Mouse (Mus musculus): ENCODE data around the gene Dvl1. TPM values are rescaled to one million over a fixed set of nuclear protein-coding genes. Genes with fewer than 3 reads are reported as not detected.

Gene Dvl1
- polyA plus RNA-seq, 1 experiment from 2014 or later: 2.4 TPM

GRCm38 (mm10) chr4:155886330-155886729, 39.1 kb downstream of the Dvl1 start:
- Histone ChIP-seq H3K4me1 (replicated peaks) (peaks cover 21% of the 10 kb centered on the region), H3K9ac (no peak overlapping the region), H3K27me3 (no peaks in the 10 kb centered on the region), H3K4me3 (replicated peaks) (no peak overlapping the region), H3K36me3 (peaks cover 66% of the 10 kb centered on the region), H3K4me2 (no peak overlapping the region), H3K27ac (no peak overlapping the region), H3K9me3 (replicated peaks) (no peaks in the 10 kb centered on the region)
- ATAC-seq (ENCODE audit: low read depth): no peak
- no peak for DNase-seq
- 69% methylated on average over 5 of the region's 5 CpGs for WGBS (ENCODE audit: insufficient replicate concordance)

GRCm38 (mm10) chr4:155887674-155888073, 40.5 kb downstream of the Dvl1 start:
- Histone ChIP-seq H3K9ac (no peak overlapping the region), H3K9me3 (replicated peaks) (no peaks in the 10 kb centered on the region), H3K27ac (no peak overlapping the region), H3K36me3 (peaks cover 65% of the 10 kb centered on the region), H3K27me3 (no peaks in the 10 kb centered on the region), H3K4me2 (no peak overlapping the region), H3K4me3 (replicated peaks) (no peak overlapping the region), H3K4me1 (replicated peaks) (peaks cover 24% of the 10 kb centered on the region)
- ATAC-seq (ENCODE audit: low read depth): no peak
- no peak for DNase-seq
- 88% methylated on average over 10 of the region's 10 CpGs for WGBS (ENCODE audit: insufficient replicate concordance)

- Histone ChIP-seq H3K27me3 (no peaks in the 10 kb centered on the region), H3K36me3 (peaks cover 61% of the 10 kb centered on the region), H3K4me1 (replicated peaks) (peaks cover 30% of the 10 kb centered on the region), H3K4me3 (replicated peaks) (no peak overlapping the region), H3K27ac (no peak overlapping the region), H3K9ac (no peak overlapping the region), H3K4me2 (no peak overlapping the region), H3K9me3 (replicated peaks) (no peaks in the 10 kb centered on the region)
- ATAC-seq (ENCODE audit: low read depth): no peak
- 87% methylated on average over 9 of the region's 9 CpGs for WGBS (ENCODE audit: insufficient replicate concordance)
- no peak for DNase-seq
These were observed 41.0 kb downstream of the Dvl1 start for GRCm38 (mm10) chr4:155888181-155888580.

- 76% methylated on average over 5 of the region's 5 CpGs for WGBS (ENCODE audit: insufficient replicate concordance)
- Histone ChIP-seq H3K36me3 (peaks cover 57% of the 10 kb centered on the region), H3K9ac (no peak overlapping the region), H3K4me3 (replicated peaks) (no peak overlapping the region), H3K27ac (no peak overlapping the region), H3K4me2 (no peak overlapping the region), H3K27me3 (no peaks in the 10 kb centered on the region), H3K4me1 (replicated peaks) (peaks cover 41% of the 10 kb centered on the region), H3K9me3 (replicated peaks) (no peaks in the 10 kb centered on the region)
- DNase-seq: no peak
- ATAC-seq (ENCODE audit: low read depth): no peak
These were observed 42.1 kb downstream of the Dvl1 start for GRCm38 (mm10) chr4:155889316-155889715.

- H3K36me3 ChIP-seq: peaks cover 48% of the 10 kb centered on the region
- H3K27me3 ChIP-seq: no peaks in the 10 kb centered on the region
- H3K27ac ChIP-seq: peak overlapping the region; percentile 50; the same call in 1 of the 2 replicates
- peak overlapping the region; percentile 95 for H3K4me3 ChIP-seq (replicated peaks)
- no peaks in the 10 kb centered on the region for H3K9me3 ChIP-seq (replicated peaks)
- DNase-seq (no peak), ATAC-seq (ENCODE audit: low read depth) (no peak)
- peak overlapping the region; percentile 95 for H3K9ac ChIP-seq
- H3K4me1 ChIP-seq (replicated peaks): peaks cover 58% of the 10 kb centered on the region
- peak overlapping the region; percentile 100 for H3K4me2 ChIP-seq
- under 1% methylated on average over 34 of the region's 34 CpGs for WGBS (ENCODE audit: insufficient replicate concordance)
These were observed 43.8 kb downstream of the Dvl1 start for GRCm38 (mm10) chr4:155891011-155891471.

GRCm38 (mm10) chr4:155891551-155892001, 44.4 kb downstream of the Dvl1 start, which contains the start of the genes Pusl1 and Acap3:
Gene Pusl1, minus strand, starts transcription at chr4:155891781.
Gene Acap3, plus strand, starts transcription at chr4:155891822.
- Histone ChIP-seq H3K4me3 (replicated peaks) (peak within 1 kb of the TSS; percentile 95), H3K9ac (peak within 1 kb of the TSS; percentile 95), H3K27me3 (no peaks in the 10 kb centered on the region), H3K9me3 (replicated peaks) (no peaks in the 10 kb centered on the region), H3K4me2 (peak within 1 kb of the TSS; percentile 100), H3K36me3 (peaks cover 48% of the 10 kb centered on the region), H3K27ac (peak within 1 kb of the TSS; percentile 97), H3K4me1 (replicated peaks) (peaks cover 58% of the 10 kb centered on the region)
- DNase-seq (peak; percentile 94), ATAC-seq (ENCODE audit: low read depth) (peak; percentile 79)
- WGBS (ENCODE audit: insufficient replicate concordance): under 1% methylated on average over 52 of the region's 52 CpGs

GRCm38 (mm10) chr4:155892017-155892416, 44.8 kb downstream of the Dvl1 start:
- ATAC-seq (ENCODE audit: low read depth) (peak; percentile 88), DNase-seq (peak; percentile 76)
- no peaks in the 10 kb centered on the region for H3K9me3 ChIP-seq (replicated peaks)
- peaks cover 58% of the 10 kb centered on the region for H3K4me1 ChIP-seq (replicated peaks)
- peak overlapping the region; percentile 97 for H3K27ac ChIP-seq
- H3K36me3 ChIP-seq: peaks cover 48% of the 10 kb centered on the region
- H3K9ac ChIP-seq: peak overlapping the region; percentile 95
- under 1% methylated on average over 49 of the region's 56 CpGs for WGBS (ENCODE audit: insufficient replicate concordance)
- no peaks in the 10 kb centered on the region for H3K27me3 ChIP-seq
- H3K4me2 ChIP-seq: peak overlapping the region; percentile 100
- H3K4me3 ChIP-seq (replicated peaks): peak overlapping the region; percentile 95

- Histone ChIP-seq H3K27me3 (no peaks in the 10 kb centered on the region), H3K27ac (peak overlapping the region; percentile 97), H3K4me3 (replicated peaks) (peak overlapping the region; percentile 95), H3K36me3 (peaks cover 45% of the 10 kb centered on the region), H3K4me2 (peak overlapping the region; percentile 100), H3K9ac (peak overlapping the region; percentile 95), H3K9me3 (replicated peaks) (no peaks in the 10 kb centered on the region), H3K4me1 (replicated peaks) (peaks cover 58% of the 10 kb centered on the region)
- DNase-seq (peak; percentile 39), ATAC-seq (ENCODE audit: low read depth) (peak; percentile 33)
- WGBS (ENCODE audit: insufficient replicate concordance): 5% methylated on average over 37 of the region's 37 CpGs
These were observed 45.4 kb downstream of the Dvl1 start for GRCm38 (mm10) chr4:155892438-155893211.

- 68% methylated on average over 8 of the region's 8 CpGs for WGBS (ENCODE audit: insufficient replicate concordance)
- Histone ChIP-seq H3K27me3 (no peaks in the 10 kb centered on the region), H3K9ac (peak overlapping the region; percentile 95), H3K9me3 (replicated peaks) (no peaks in the 10 kb centered on the region), H3K4me1 (replicated peaks) (peaks cover 58% of the 10 kb centered on the region), H3K4me2 (peak overlapping the region; percentile 100), H3K36me3 (peaks cover 43% of the 10 kb centered on the region), H3K4me3 (replicated peaks) (peak overlapping the region; percentile 95), H3K27ac (peak overlapping the region; percentile 97)
- ATAC-seq (ENCODE audit: low read depth): no peak
- no peak for DNase-seq
These were observed 46.0 kb downstream of the Dvl1 start for GRCm38 (mm10) chr4:155893212-155893690.

GRCm38 (mm10) chr4:155894311-155894881, 47.2 kb downstream of the Dvl1 start:
- DNase-seq: peak; percentile 72
- Histone ChIP-seq H3K36me3 (peaks cover 43% of the 10 kb centered on the region), H3K4me1 (replicated peaks) (peaks cover 57% of the 10 kb centered on the region), H3K27ac (peak overlapping the region; percentile 97), H3K4me3 (replicated peaks) (peak overlapping the region; percentile 95), H3K4me2 (peak overlapping the region; percentile 100), H3K9me3 (replicated peaks) (no peaks in the 10 kb centered on the region), H3K9ac (peak overlapping the region; percentile 95), H3K27me3 (no peaks in the 10 kb centered on the region)
- 7% methylated on average over 8 of the region's 8 CpGs for WGBS (ENCODE audit: insufficient replicate concordance)
- ATAC-seq (ENCODE audit: low read depth): peak; percentile 57

GRCm38 (mm10) chr4:155895216-155895615, 48.0 kb downstream of the Dvl1 start:
- no peak for DNase-seq
- H3K4me2 ChIP-seq: peak overlapping the region; percentile 100
- no peaks in the 10 kb centered on the region for H3K27me3 ChIP-seq
- peaks cover 49% of the 10 kb centered on the region for H3K4me1 ChIP-seq (replicated peaks)
- H3K9me3 ChIP-seq (replicated peaks): no peaks in the 10 kb centered on the region
- H3K27ac ChIP-seq: 0 out of 2 replicates have a peak overlapping the region, but pooled peaks have one; percentile 97
- ATAC-seq (ENCODE audit: low read depth): no peak
- H3K36me3 ChIP-seq: peaks cover 43% of the 10 kb centered on the region
- peak overlapping the region; percentile 95; the same call in 1 of the 2 replicates for H3K9ac ChIP-seq
- 74% methylated on average over 6 of the region's 6 CpGs for WGBS (ENCODE audit: insufficient replicate concordance)
- H3K4me3 ChIP-seq (replicated peaks): 0 out of 2 replicates have a peak overlapping the region, but pooled peaks have one; percentile 95

All from liver, embryonic 13.5 days (tissue).